Mouse (Mus musculus) thymus, postnatal 4 days (tissue): ENCODE measurements around the gene Arhgap15.

Source experiments
- DNase-seq: peaks from one replicate; pipeline ENCODE4 v3.0.0; 2021

Gene Arhgap15

GRCm38 (mm10) chr2:44121162-44121561 is 372.5 kb downstream of the Arhgap15 start:
- no peak for DNase-seq

GRCm38 (mm10) chr2:44123246-44123645 is 374.6 kb downstream of the Arhgap15 start:
- DNase-seq, result no peak

DNA sequence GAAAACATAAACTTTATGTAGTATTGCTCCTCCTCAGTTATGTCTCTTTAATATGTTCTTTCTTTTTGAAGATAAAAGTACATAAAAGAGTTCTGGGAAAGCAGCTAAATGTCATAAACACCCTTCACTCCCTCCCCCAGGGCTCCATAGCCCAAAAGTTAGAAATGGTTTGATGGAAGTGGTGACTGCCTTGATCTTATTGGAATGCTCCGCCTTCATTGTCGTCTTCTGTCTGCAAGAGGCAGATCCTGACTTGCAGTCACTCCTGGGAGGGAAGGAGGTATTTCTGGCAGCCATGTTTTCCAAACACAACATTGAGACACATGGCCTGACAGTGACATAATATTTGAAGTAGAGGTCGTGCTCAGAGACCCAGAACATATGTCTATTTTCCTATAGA is 375.5 kb downstream of the Arhgap15 start:
- DNase-seq, result no peak

GRCm38 (mm10) chr2:44124683-44125082 is 376.1 kb downstream of the Arhgap15 start:
- no peak for DNase-seq

DNA sequence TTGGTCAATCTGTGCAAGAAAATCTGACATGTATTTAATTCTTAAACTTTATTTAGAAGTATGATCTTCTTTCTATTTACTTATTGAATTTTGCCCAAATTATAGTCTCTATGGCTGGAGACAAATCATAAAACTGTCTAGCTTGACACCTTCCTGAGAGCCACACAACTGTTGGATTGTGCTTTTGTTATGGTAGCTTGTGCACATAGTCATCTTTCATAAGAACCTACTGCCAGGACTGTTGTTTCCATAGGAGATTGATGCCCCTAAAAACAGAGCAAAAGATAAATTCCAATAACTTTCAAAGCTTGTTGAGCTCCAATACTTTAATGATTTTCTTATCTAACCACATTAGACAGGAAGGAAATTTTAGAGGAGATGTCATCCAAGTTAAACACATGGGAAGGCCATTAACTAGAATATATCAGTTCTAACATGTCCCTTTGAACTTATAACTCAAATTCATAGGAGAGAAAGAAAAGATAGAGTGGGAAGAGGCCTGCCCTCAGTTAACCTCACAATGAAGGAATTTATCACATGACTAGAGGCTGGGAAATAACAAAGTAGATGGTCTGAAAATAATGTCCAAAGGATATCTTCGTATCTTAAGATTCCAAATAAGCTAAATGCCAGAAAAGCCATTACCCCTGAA is 377.5 kb downstream of the Arhgap15 start:
- no peak for DNase-seq

- DNase-seq, result no peak
Measured at GRCm38 (mm10) chr2:44129533-44129932, 380.9 kb downstream of the Arhgap15 start.

DNA sequence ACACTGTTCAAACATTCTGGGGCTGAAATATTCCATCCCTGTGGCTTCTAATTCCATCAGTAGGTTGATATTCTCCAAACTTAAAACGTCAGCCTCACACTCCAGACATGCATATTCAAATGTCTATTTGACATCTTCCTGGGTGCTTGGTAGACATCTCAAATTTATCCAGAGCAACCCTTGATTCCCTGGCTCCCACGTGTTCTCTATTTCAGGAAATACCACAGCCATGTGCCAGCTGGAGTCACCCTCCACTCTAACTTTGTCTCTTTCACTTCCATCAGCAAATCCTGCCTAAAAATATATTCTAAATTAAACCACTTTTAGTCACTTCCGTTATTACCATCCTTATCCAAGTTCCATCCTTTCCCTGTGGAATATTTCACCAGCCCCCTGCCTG is 382.6 kb downstream of the Arhgap15 start:
- no peak for DNase-seq

DNA sequence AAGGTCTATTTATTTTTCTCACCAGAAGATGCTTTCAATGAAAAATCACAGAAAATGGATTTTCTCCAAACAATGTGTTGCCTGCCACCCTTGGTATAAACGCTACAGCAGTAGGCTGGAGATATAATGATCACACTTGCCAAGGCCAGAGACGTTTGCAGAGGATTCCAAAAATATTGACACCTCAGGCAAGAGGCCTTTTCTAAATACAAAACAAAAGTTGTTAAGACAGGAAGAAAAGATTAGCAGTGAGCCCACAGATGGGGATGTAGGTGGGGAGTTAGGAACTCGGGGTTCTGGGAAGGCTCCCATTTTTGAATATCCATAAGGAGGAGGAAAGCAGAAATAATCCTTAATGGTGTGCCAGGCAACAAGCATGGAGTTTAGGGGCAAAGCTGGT is 386.2 kb downstream of the Arhgap15 start:
- DNase-seq, result no peak

DNA sequence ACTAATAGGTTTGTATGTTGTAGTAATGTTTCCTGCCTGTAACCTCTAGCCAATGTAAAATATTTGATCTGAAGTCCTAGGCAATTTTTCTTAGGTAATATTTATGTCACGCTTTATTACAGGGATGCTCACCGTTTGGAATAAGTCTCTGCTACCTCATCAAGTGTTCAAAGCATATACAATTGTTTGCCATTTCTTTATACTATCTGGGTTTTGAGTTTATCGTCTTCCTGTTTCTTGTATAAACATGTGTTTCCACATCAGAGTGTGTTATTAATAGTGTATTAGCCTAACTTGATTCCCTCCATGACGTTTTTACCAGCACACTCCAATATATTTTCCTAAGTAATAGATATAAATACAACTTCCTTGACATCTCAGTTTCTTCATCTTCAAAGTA is 391.8 kb downstream of the Arhgap15 start:
- no peak for DNase-seq

DNA sequence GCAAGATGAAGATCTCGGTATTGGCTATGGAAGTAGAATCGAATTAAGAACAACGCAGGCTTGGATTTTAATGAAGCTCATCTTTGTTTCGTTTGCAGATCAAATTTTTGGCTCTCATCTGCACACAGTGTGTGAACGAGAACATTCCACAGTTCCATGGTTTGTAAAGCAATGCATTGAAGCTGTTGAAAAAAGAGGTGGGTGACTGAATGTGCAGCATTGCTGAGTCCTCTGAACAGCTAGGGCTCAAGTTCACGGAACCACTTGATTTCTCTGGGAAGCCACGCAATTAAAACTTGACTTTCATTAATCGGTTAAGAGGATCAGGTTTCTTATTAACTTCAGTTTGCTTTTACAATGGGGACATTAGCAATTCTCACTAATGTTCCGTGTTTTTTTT is 393.5 kb downstream of the Arhgap15 start:
- no peak for DNase-seq

GRCm38 (mm10) chr2:44142611-44143010 is 394.0 kb downstream of the Arhgap15 start:
- no peak for DNase-seq

DNA sequence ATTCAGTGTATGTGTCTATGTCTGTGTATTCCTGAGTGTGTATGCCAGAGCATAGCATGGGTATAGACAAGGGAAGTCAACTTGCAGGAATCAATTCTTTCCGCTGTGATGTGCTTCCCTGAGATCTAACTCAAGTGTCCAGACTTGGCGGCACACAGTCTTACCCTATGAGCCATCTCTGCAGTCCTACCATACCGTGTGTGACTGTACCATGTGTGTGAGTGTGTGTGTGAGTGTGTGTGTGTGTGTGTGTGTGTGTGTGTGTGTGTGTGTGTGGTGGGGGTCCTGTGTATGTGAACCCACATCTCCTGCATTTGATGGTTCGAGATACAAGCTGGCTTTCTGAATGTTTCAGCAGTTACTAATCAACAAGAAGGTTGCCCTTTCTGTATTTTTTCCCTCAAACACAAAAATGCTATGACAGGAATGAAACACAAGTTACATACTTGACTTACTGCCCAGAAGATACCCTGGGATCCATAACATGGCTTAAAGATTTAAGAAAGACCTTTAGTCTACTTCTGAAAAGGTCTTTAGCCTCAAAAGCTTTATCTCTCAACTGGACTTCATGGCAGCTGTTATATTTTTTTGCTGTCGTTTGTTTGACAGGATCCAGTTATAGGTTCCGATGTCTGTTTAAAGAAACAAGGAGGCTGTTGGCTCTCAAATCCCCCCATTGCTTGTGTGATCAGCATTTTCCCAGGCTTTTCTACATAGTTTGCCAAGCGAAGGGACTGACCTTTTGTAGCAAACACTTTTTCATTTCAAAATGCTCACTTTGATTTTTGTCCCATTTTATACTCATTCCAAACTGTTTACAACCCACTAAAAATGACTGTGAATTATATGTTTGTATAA is 397.7 kb downstream of the Arhgap15 start:
- DNase-seq, result no peak

DNA sequence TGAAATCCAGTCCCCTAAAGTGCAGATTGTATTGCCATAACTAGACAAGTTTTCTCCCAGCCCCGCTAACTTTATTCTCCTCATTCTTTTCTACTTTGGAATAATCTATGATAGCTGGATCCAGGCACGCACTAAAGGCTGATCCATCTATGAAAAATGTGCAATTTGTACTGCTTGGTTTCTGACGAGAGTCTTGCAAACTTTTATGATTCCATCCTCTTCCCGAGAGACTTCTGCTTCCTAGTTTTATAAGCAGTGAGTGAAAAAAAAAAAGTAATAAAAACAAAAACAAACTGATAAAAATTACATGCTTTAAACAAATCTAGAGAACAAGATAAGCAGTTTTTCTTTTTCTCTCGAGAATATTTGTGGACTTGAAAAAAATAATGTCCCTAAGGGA is 398.9 kb downstream of the Arhgap15 start:
- DNase-seq, result no peak

GRCm38 (mm10) chr2:44147971-44148370 is 399.3 kb downstream of the Arhgap15 start:
- no peak for DNase-seq

- no peak for DNase-seq
Measured at GRCm38 (mm10) chr2:44148550-44149100, 400.0 kb downstream of the Arhgap15 start.

GRCm38 (mm10) chr2:44152301-44152700 is 403.7 kb downstream of the Arhgap15 start:
- DNase-seq, result no peak

GRCm38 (mm10) chr2:44160358-44160757 is 411.7 kb downstream of the Arhgap15 start:
- DNase-seq, result no peak

GRCm38 (mm10) chr2:44165789-44166188 is 417.2 kb downstream of the Arhgap15 start:
- no peak for DNase-seq

- no peak for DNase-seq
Measured at GRCm38 (mm10) chr2:44166716-44167115, 418.1 kb downstream of the Arhgap15 start.

DNA sequence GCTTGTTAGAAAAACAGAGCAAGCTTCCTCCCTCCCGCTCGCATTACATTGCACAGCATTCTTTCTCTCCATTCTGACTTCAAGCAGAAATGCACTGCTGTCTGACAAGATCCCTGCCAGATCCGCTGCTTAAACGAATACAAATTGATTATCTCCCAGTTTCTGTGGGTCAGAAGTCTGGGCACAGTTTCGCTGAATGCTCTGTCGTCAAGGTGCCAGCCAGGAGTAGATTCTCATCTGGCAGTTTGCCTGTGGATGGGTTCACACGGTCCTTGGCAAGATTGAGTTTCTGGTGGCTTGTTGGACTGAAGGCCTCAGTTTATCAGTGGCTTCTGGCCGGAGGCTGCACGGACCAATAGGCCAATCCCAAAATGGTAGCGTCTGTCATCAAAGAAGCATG is 435.9 kb downstream of the Arhgap15 start:
- no peak for DNase-seq

GRCm38 (mm10) chr2:44190749-44191148 is 442.1 kb downstream of the Arhgap15 start:
- DNase-seq, result no peak

DNA sequence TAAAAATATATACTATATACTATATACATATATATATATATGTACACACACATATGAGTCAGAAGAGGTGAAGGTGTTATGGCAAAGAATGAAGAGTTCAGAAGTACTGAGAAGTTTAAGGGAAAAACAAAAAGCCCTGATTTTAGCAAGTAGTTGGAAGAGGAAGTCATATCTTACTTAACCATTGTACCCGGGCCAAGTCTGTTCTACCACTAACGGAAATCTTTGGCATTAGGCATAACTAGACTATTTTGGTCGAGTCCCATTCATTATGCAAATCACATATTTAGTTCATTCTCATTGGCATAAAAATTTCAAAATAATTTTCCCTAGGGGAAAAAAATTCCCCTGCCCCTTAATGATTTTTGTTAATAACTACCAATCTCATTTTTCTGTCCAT is 443.4 kb downstream of the Arhgap15 start:
- no peak for DNase-seq

DNA sequence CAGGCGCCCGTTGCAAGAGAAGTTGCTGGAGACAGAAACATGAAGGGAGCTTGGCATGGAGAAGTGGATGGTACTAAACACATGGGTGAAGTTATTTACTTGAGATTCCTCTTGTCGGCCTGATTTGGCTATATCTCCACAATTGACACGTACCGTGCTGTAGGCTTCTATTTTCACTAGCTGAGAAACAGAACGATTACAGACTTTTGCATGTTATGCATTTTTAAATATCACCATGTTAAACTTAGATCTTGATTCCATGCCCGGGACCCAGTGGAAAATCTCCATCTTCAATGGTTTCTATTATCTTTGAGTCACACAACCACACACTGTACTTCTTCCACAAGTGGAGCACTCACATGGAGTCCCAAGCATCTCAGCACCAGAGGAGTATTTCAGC is 466.9 kb downstream of the Arhgap15 start:
- no peak for DNase-seq

- DNase-seq, result no peak
Measured at GRCm38 (mm10) chr2:44217811-44218210, 469.2 kb downstream of the Arhgap15 start.
